Mouse (Mus musculus) CD8-positive naive resting alpha-beta T cell, adult 2 months (primary cell): ENCODE data around the gene Nemp1.
A peak's percentile ranks its signal among the peaks of the same experiment; 100 is the strongest.
"Not testable (repeated sequence)": the region's sequence is repeated elsewhere in the genome, so short reads cannot be mapped to it uniquely, and the experiment has no call there.

Experiments used
- DNase-seq, 2 experiments: peaks; one replicate each; pipeline ENCODE4 v3.0.0; 2022; ENCODE audit warnings: low read depth in 2 of 2, low spot score in 2 of 2

The Nemp1 gene

DNA sequence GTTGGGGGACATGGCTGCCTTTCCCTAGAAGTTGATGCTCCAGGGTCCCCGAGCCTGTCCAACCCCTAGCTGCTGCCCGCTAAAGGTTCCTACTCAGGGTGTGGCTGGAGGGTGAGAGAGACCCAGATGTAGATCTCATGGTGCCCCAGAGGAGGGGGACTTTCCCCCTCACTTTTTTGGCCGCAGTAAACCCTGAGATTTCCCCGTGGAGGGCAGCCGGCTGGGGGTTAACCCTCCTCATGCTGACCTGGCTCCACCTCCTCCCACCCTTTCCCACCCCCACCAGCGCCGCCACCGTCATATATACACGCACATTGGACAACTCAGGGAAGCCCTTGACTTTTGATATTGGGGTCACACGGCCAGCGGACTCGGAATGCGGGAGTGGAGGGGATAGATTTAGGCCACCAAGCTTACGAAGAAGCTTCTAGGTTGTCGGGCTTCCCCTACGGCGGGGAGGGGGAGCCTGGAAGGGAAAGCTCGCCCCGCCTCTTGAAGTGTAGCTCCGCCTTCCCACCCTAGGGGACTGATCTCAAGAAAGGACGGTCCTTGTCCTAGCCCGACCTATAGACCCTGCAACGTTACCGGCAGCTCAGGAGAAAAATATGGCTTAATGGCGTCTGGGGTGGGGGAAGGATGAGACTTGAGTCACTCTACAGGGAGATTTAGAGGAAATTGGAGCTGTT lies 23.0 kb upstream of the Nemp1 start:
- DNase-seq, result peak; percentile 54 to 74

DNA sequence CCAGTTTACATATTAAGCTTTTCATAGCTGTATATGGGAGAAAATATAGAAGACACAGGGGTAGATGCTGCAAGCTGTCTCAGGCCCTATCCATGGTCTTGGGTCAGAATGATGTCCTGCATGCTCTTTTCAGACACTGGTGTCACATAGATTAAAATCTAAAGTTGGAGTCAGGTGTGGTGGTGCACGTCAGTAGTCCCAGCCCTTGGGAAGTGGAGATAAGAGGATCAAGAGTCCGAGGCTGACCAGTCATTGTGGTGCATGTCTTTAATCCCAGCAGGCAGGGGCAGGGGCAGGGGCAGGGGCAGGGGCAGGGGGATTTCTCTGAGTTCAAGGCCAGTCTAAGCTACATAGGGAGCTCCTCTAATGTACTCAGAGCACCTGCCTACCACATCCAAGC lies 20.9 kb upstream of the Nemp1 start:
- DNase-seq, result no peak

DNA sequence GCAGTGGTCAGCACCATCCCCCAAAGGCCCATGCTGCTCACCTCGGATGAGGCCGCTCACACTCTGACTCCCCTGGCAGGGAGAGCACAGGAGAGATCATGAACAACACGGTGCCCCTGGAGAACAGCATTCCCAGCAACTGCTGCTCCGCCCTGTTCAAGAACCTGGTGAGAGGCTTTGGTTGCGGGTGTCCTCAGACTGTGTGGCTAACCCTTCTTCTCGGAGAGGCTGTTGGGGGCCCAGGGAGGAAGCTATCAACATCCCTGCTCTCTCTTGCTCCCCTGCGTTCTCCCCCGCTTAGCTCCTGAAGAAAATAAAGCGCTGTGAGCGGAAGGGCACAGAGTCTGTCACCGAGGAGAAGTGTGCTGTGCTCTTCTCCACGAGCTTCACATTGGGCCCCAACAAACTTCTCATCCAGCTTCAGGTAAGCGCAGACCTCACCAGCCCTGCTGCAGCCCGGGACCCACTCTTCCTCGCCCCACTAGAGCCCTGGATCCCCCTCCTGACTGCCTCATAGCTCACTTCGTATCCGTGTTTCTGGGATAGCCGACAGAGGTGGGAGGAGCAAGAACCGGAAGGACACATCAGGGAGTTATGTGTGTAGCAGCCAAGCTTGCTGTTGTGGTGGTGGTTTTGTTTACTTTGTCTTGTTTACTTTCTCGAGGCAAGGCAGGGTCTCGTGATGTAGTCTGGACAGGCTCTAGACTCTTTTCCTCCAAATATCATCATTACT lies 13.6 kb upstream of the Nemp1 start:
- DNase-seq, result no peak

DNA sequence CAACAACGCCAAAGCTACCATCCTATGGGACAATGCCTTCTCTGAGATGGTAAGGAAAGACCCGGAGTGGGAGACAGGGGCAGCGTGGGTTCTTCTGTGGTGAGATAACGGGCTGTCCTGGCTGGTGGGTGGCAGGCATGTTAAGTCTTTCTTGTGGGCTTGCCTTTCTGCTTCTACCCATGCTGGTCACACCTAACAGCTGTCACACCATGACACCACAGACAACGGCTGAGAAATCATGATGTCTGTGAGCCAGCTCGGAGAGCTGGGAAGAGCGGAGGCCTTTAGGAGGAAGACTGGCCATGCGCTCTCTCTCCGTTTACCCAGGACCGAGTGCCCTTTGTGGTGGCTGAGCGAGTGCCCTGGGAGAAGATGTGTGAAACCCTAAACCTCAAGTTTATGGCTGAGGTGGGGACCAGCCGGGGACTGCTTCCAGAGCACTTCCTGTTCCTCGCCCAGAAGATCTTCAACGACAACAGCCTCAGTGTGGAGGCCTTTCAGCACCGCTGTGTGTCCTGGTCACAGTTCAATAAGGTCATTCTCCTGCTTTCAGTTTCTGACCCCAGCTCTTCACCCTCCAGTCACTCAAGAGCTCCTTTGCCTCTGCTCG lies 11.6 kb upstream of the Nemp1 start:
- no peak for DNase-seq

DNA sequence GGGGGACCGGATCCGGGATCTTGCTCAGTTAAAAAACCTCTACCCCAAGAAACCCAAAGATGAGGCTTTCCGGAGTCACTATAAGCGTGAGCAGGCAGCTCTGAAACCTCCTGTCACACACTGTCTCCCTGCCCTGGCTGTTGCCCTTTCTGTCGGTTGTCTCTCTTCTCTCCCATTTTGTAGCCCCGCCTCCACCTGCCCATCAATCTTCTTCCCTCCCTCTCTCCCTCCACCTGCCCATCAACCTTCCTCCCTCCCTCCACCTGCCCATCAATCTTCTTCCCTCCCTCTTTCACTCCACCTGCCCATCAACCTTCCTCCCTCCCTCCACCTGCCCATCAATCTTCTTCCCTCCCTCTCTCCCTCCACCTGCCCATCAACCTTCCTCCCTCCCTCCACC lies 9.1 kb upstream of the Nemp1 start:
- not testable (repeated sequence) for DNase-seq

DNA sequence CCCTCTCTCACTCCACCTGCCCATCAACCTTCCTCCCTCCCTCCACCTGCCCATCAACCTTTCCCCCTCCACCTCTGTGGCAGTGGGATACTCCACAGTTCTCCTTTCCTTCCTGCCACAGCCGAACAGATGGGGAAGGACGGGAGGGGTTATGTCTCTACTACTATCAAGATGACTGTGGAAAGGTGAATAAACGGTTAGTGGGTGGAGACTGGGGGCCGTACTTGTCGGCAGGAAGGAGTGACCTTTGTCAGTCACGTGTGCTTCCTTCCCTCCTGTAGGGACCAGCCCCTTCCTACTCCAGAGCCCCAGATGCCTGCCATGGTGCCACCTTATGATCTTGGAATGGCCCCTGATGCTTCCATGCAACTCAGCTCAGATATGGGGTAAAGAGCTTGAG lies 8.6 kb upstream of the Nemp1 start:
- no peak for DNase-seq

DNA sequence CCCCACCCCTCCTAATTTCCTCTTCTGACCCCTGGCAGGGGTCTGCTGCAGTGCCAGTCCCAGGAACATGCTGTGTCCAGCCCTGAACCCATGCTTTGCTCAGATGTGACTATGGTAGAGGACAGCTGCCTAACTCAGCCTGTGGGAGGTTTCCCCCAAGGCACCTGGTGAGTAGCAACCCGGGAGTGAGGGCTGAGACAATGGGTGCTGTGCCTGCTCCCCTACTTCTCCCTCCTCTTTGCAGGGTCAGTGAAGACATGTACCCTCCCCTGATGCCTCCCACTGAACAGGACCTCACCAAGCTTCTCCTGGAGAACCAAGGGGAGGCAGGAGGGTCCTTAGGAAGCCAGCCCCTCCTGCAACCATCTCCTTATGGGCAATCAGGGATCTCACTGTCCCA lies 7.2 kb upstream of the Nemp1 start:
- DNase-seq, result no peak

DNA sequence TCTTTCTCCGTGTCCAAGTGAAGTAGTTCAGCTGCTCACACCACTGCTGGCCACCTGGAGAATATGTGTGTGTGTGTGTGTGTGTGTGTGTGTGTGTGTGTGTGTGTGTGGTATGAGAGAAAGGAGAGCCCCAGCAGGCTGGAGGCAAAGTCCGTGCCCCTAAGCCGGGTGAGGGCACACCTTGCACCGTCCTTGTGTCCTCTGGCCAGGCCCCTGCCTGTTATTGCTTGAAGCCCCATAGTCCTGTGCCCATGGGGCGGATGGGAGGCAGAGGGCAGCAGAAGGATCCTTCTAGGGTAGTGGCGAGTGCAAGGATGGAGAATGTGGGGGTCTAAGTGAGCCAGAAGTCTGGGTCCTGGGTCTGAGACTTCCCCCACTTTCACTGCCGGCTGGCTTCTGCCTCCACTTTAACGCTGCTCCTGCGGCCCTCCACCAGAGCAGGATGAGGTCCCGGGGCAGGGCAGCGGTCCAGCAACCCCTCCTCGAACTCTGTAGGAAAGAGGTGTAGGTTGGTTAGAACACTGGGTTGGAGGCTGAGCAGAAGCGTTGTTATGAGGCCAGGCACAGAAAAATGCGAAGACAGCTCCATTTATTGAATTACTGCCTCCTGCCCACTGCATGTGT lies 5.3 kb upstream of the Nemp1 start:
- DNase-seq, result no peak

DNA sequence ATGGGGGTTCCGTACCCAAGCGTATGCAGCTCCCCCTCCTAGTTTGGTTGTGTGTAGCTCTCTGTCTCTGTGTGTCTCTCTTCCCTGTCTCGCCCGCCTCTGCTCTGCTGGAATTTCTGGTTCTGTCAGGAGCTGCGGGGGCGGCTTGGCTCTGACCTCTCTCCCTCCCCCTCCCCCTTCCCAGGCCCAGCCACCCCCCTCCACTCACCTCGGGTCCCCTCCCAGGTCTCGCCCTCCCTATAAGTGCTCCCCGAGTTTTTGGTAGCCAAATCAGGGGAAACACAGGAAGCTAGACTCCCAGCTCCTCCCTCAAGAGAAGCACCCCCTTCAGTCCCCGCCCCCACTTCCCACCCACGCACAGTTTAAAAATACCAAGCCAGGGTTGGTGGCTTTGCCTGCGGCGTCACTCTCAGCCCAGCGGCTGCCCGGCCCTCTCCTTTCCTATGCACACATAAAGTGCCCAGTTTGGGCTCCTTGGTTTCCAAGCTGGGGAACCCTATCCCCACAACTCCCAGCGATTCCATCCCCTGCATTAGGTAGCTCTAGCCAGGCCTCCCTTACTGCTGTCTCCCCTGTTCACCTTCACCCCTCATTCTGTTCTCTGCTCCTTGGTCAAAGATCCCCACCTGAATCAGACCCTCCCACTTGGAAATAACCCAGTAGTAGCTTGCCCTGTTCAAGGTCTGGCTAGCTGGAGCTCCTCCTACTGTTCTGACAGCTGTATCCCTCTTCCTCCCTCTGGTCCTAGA lies 4.6 kb upstream of the Nemp1 start:
- DNase-seq, result peak; percentile 51 to 59

DNA sequence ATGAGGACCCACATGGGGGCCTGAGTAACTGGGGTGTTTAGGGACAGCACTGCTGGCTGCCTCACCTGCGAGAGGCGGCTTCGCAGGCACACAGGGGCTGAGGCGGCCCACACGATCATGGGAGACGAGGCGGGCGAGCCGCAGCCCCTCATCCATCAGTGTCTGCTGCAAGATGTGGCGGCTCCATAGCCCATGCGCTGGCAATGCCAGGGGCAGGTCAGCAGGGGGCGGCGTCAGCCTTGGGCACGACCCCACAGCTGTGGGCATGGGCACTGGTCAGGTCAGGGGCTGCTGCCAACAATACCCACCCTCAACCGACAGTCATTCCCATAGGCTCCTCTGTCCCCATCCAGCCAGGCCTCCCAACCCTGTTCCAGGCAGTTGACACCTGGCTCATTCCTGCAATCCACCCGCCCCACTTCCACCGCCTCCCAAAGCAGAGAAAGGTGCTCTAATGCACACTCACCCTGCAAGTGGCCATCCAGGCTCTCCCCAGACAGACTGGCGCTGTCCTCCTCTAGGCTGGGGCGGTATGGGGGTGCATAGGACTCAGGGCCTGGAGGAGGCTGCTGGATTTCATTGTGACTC lies 3.9 kb upstream of the Nemp1 start:
- DNase-seq, result peak in 1 of 2 experiments; percentile 29

DNA sequence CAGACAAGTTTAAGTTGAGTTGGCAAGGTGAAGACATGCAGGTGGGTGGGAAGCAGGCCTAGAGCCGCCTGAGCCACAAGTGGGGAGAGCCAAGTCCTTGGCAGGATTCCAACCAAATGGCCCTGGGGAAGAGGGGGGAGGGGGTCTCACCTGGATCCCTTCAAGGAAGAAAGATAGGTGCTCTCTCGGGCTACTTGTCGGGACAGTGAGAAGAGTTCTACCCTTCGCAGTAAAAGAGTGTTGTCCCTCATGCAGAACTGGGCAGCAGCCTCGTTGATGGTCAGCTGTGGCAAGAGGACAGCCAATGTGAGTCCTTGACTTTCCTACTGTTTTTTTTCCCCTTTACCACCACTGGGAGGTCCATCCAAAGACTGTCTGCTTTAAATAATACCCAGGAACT lies 3.1 kb upstream of the Nemp1 start:
- no peak for DNase-seq

DNA sequence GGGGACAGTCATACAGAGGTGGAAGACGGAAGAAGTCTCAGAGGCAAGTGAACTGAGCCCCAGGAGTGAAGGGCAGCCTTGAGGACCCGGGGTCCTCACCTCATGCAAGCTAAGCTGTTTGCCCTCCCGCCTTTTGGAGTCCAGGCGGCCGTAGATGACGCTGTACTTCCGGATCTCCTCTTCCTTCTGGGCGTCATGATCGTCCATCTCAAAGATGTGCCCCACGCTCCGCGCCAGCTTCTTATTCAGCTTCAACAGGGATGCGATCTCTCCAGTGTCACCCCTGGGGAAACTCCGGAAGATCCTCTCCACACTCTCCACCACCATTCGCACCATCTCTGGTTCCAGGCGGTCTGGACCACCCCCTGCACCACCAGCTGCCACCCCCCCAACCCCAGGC lies 2.5 kb upstream of the Nemp1 start:
- DNase-seq, result no peak

DNA sequence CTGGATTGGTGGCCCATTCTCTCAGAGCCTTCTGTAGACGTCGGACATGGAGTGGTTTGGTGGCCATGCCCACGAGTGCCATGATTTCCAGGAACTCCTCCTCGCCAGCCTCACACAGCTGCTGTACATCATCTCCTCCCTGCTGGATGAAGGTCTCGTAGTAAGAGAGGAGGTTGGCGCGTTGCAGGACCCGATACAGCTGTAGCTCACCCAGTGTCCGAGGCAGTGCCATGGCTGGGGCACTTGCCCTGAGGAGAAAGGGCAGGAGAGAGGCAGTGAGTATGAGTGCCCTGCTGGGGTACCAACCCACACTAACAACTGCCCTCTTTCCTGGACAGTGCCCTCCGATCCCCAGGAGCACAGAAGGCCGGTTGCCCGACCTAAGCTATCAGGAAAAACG lies 1.8 kb upstream of the Nemp1 start:
- DNase-seq, result no peak

DNA sequence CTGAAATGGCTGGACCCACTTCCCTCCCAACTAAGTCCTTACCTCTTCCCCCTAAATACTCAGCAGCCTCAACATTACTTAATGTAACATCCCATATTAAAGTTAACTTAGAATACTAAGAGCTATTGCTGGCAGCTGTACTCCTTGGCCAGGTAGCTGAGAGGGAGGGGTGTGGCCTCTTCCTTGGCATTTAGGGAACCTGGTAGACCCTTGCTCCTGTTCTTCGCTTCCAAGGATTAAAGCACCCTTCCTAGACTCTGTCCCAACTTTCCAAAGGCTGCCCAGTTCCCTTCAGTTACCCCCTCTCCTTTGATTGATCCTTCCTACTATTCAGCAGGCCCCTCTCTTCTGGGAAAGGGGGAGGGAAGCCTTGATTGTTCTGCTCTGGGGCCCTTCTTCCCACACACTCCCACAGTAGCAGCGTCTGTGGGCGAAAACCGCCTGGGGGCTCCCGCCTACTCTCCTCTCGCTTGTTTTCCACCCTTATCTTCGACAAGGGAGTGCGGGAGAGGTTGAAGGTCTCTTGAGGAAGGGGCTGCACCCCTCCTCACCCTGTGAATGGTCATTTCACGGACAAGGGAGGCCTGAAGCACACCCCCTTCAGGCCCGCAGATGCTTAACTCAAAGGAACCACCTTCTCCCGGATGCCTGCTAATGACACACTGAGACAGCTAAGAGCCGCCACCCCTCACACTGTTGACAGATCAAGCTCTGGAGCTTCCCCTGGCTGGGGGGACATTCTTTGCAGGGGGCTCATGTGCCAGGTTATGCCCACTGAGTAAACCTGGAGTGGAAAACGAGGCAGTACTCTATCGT lies 1.1 kb upstream of the Nemp1 start:
- no peak for DNase-seq

DNA sequence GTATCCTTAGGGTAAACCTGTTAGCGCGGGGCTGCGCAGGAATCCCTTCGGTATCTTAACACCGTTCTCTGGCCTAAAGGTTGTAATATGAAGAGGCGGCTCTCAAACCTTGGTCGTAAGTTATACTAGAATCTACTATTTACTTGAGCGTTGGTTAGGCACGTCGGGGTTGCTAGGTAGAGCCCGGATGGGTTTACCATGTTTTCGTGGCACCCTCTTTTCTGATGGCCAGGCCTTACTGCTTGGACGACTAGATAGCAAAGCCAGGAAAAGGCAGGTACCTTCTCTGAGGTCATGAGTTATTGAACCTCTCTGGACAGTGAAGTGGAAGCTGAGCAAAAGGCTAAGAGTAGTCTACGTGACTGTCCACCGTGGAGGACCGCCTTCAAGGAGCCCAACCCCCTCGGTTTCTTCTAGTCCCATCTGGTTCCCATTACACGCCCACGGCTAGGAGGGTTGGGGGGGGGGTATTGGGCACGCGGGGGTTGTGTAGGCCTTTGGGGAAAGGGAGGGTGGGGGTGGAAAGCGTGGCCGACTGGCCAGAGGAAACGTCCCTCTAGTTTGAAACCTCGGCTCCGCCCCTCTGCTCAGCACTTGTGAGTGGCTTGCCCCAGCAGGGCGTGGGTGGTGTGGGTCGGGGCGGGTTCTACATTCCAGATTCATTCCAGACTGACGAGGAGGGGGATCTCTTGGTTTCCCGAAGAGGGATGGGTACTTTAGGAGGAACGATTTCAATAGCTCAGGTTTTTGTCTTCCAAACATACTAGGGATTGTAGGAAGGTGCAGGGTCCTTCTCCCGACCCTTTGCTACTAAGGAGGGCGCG lies 780 bp downstream of the Nemp1 start:
- peak; percentile 41 to 43 for DNase-seq

DNA sequence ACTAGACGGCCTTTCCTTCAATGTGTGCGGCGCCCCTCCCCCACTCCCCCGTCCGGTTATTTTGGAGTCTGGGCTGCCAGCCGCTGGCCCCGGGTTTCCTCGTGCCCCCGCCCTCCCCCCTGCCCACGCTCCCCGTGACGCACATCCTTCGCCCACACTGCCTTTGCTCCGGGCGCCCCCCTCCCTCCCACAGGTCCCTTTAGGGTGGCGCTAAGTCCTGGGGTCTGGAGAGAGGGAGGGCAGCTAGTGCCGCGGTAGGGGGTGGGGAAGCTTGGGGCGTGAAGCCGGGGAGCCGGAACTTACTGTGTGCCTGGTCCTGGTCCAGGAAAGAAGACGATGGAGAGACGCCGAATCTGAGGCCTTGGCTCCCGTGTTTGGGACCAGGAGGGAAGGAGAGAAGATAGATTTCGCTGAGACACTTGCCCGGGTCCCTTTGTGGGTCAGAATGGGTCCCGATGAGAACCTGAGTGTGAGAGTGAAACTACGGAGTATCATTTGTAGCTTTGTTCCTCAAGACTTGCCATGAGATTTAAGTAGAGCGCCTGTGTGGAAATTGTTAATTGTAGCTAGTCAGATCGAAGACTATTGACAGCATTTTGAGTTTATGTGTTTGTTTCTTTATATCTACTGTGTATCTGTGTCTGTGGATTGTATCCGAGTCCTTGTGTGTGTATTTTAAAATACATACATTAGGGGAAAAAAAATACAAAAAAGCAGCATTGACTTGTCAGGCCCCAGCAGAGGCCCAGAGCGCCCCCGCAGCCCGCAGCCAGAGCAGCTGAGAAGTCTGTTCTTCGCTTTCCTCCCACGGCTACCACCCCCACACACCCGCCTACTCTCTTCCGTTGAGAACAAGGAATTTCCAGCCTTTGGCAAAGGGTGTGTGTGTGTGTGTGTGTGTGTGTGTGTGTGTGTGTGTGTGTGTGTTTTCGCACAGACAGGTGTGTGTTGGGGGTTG lies 1.7 kb downstream of the Nemp1 start, which contains the start of gene Nab2:
TSS of gene Nab2 (minus strand) at position 476 of the 958 bp plus-strand sequence.
- peak; percentile 67 to 77 for DNase-seq

DNA sequence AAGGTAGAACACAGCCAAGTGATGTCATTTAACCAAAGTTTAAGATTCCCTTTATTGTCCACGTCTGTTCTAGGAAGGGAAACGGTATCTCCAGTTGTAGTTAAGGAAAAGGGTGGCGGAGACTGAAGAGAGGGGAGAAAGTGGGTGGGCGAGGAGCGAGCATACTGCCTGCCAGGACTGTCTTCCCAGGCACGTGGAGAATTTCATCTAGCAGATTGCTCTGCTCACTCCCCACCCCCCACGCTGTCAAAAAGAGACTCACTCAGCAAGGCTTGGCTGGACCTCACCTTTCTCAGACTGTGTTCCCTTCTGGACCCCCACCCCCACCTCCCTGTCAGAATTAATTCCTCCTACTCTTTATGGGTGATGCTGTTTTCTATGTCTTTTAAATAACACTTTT lies 2.5 kb downstream of the Nemp1 start:
- no peak for DNase-seq

DNA sequence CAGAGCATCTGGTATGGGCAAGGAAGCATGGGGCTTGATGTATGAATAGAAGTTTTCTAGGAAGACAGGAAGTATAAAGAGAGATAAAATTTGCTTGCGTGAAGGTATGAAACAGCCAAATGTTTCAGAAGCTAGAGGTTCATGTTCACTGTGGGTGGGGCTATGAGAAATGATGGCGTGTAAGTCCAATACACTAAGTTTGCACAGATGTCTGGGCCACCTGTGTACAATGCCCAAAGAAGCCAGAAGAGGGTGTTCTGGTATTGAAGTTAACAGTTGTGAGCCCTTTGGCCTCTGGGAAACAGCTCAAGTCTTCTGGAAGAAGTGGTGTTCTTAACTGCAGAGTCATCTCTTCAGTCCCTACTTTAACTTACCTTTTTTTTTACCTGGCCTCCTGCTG lies 3.5 kb downstream of the Nemp1 start:
- DNase-seq, result no peak
